Mouse (Mus musculus): ENCODE data around the gene Gdpgp1. TPM values are rescaled to one million over a fixed set of nuclear protein-coding genes. Genes with fewer than 3 reads are reported as not detected.

Gdpgp1 gene
- total and polyA plus RNA-seq, 3 experiments, result 4.0 to 4.6 TPM; not detected in 1

DNA sequence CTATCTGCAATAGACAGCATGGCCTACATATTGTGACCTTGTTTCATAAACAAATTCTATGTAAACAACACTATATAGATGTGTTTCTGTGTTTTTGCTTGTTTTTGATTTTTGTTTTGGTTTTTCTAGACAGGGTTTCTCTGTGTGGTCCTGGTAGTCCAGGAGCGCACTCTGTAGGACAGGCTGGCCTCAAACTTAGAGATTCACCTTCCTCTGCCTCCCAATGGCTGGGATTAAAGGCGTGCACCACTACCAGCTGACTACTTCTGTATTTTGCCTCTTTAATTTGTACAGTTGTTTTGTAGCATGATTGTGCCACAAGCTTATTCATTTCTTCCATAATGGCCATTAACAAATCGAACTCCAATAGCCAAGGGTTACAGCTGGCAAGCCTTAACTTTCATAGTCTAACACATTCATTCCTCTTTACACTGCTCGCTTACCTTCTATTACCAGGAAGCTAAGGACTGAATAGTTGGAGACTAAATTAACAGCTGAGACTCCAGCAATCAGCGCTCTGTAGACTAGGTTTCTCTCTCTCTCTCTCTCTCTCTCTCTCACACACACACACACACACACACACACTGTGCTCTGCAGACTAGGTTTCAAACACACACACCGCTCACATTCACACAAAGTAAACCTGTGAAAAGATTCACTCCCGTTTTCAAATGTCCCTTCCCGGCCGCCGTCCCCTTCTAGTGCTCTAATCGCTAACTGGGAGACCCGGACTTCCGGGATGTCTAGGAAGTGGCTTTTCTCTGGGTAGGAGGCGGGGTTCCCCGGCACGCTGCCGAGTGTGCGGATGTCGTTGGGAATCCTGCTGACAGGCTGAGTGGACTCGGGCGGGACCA is 36.5 kb downstream of the Gdpgp1 start, which contains the start of gene Vps33b:
Gene Vps33b (plus strand): TSS at position 753 of the 854 bp plus-strand sequence.
- peak; percentile 96 for DNase-seq (ENCODE audit: low read depth, low spot score)
- Histone ChIP-seq H3K36me3 (ENCODE audit: control insufficient read depth in 1 of 2, insufficient read depth in 2 of 2, low read length in 2 of 2) (peaks cover 4 to 25% of the 10 kb centered on the region in 2 experiments), H3K9ac (ENCODE audit: control insufficient read depth, low read depth, low read length, poor library complexity, severe bottlenecking) (peak within 1 kb of the TSS; percentile 74), H3K9me3 (replicated peaks; ENCODE audit: insufficient read depth, low read length) (no peaks in the 10 kb centered on the region), H3K27me3 (ENCODE audit: control insufficient read depth in 1 of 2, insufficient read depth in 2 of 2, low read length in 2 of 2) (no peaks in the 10 kb centered on the region), H3K27ac (ENCODE audit: control insufficient read depth, low read depth, low read length) (peak within 1 kb of the TSS; percentile 60), H3K4me1 (ENCODE audit: control insufficient read depth in 1 of 2, insufficient read depth in 2 of 2, low read length in 2 of 2) (peaks cover 9 to 19% of the 10 kb centered on the region in 2 experiments), H3K4me3 (ENCODE audit: control insufficient read depth in 1 of 2, insufficient read depth in 1 of 2, low read depth in 2 of 2, low read length in 2 of 2) (peak within 1 kb of the TSS; percentile 78 to 91), H3K79me2 (ENCODE audit: control insufficient read depth, insufficient read depth, low read length, poor library complexity) (peaks cover 16% of the 10 kb centered on the region)
- TF ChIP-seq ZKSCAN1 (IDR thresholded peaks at IDR 0.05; ENCODE audit: low read depth, low read length), result no peak
- TF ChIP-seq TAL1 (IDR thresholded peaks at IDR 0.05; ENCODE audit: low read length), result no peak
- TF ChIP-seq EP300 (IDR thresholded peaks at IDR 0.05; ENCODE audit: low read depth in 1 of 2, low read length in 2 of 2), result peak in 1 of 2 experiments; percentile 42; a peak in 2 of 4 replicates
- TF ChIP-seq NRF1 (IDR thresholded peaks at IDR 0.05; ENCODE audit: insufficient read depth, low read depth, low read length, poor library complexity, severe bottlenecking), result no peak
- peak in 1 of 2 experiments; percentile 86; a peak in 3 of 4 replicates for TF ChIP-seq POLR2A (IDR thresholded peaks at IDR 0.05; ENCODE audit: control insufficient read depth in 1 of 2, insufficient read depth in 1 of 2, low read depth in 1 of 2, low read length in 2 of 2, poor library complexity in 1 of 2)
- peak; percentile 98 for TF ChIP-seq MXI1 (IDR thresholded peaks at IDR 0.05; ENCODE audit: low read depth, low read length)
- TF ChIP-seq ZNF384 (IDR thresholded peaks at IDR 0.05; ENCODE audit: low read depth, low read length), result no peak
- no peak for TF ChIP-seq MEF2A (IDR thresholded peaks at IDR 0.05; ENCODE audit: extremely low read depth, insufficient replicate concordance, low read depth, low read length, poor library complexity, severe bottlenecking)
- TF ChIP-seq POLR2AphosphoS5 (IDR thresholded peaks at IDR 0.05; ENCODE audit: borderline replicate concordance, low read depth, low read length), result no peak
- no peak for TF ChIP-seq E2F4 (IDR thresholded peaks at IDR 0.05; ENCODE audit: borderline replicate concordance, low read depth, low read length)
- no peak for TF ChIP-seq JUND (IDR thresholded peaks at IDR 0.05; ENCODE audit: low read depth, low read length)
- TF ChIP-seq ETS1 (IDR thresholded peaks at IDR 0.05; ENCODE audit: low read depth, low read length), result peak; percentile 70
- TF ChIP-seq MYC (IDR thresholded peaks at IDR 0.05; ENCODE audit: low read depth, low read length), result peak; percentile 64; the same call in 1 of the 2 replicates
- no peak for TF ChIP-seq GABPA (IDR thresholded peaks at IDR 0.05; ENCODE audit: low read depth, low read length)
- TF ChIP-seq BHLHE40 (IDR thresholded peaks at IDR 0.05; ENCODE audit: borderline replicate concordance, low read depth, low read length), result no peak
- peak; percentile 92 for TF ChIP-seq HCFC1 (IDR thresholded peaks at IDR 0.05; ENCODE audit: low read depth, low read length)
- TF ChIP-seq NELFE (IDR thresholded peaks at IDR 0.05; ENCODE audit: low read depth, low read length), result peak; percentile 85
- TF ChIP-seq MAFK (IDR thresholded peaks at IDR 0.05; ENCODE audit: borderline replicate concordance, low read depth, low read length), result no peak
- peak; percentile 83 for TF ChIP-seq GATA1 (IDR thresholded peaks at IDR 0.05; ENCODE audit: low read depth, low read length)
- peak; percentile 42; the same call in 1 of the 2 replicates for TF ChIP-seq ZMIZ1 (IDR thresholded peaks at IDR 0.05; ENCODE audit: low read depth, low read length)
- TF ChIP-seq TBP (IDR thresholded peaks at IDR 0.05; ENCODE audit: low read depth, low read length), result no peak
- peak; percentile 66; the same call in 1 of the 2 replicates for TF ChIP-seq KAT2A (conservative IDR thresholded peaks at IDR 0.05; ENCODE audit: low read depth, low read length)
- no peak for TF ChIP-seq MYB (IDR thresholded peaks at IDR 0.05; ENCODE audit: low read depth, low read length)
- TF ChIP-seq USF2 (IDR thresholded peaks at IDR 0.05; ENCODE audit: borderline replicate concordance in 1 of 2, insufficient read depth in 1 of 2, low read depth in 1 of 2, low read length in 2 of 2), result no peak
- peak; percentile 99 for TF ChIP-seq SIN3A (IDR thresholded peaks at IDR 0.05; ENCODE audit: low read length)
- no peak for TF ChIP-seq TCF12 (IDR thresholded peaks at IDR 0.05; ENCODE audit: low read depth, low read length)
- TF ChIP-seq USF1 (IDR thresholded peaks at IDR 0.05; ENCODE audit: low read depth, low read length), result 0 out of 2 replicates have a peak, but pooled peaks have one; percentile 12
- TF ChIP-seq RCOR1 (IDR thresholded peaks at IDR 0.05; ENCODE audit: low read depth, low read length), result 0 out of 2 replicates have a peak, but pooled peaks have one; percentile 32
- no peak for TF ChIP-seq UBTF (IDR thresholded peaks at IDR 0.05; ENCODE audit: borderline replicate concordance, insufficient read depth, low read depth, low read length)
- no peak for TF ChIP-seq CHD2 (IDR thresholded peaks at IDR 0.05; ENCODE audit: low read length)
- TF ChIP-seq SMC3 (IDR thresholded peaks at IDR 0.05; ENCODE audit: low read depth, low read length), result no peak
- TF ChIP-seq ZC3H11A (IDR thresholded peaks at IDR 0.05; ENCODE audit: low read depth, low read length), result no peak
- peak; percentile 75 for TF ChIP-seq MAX (IDR thresholded peaks at IDR 0.05; ENCODE audit: low read length)
- peak; percentile 68; the same call in 1 of the 2 replicates for TF ChIP-seq POLR2AphosphoS2 (IDR thresholded peaks at IDR 0.05; ENCODE audit: low read length)
- no peak for TF ChIP-seq MAZ (IDR thresholded peaks at IDR 0.05; ENCODE audit: low read depth, low read length)

Data from MEL (cell line).